Mouse (Mus musculus) bone marrow macrophage, adult 2 months (primary cell): Measurements from ENCODE around the gene Pik3cg.
A peak's percentile ranks its signal among the peaks of the same experiment; 100 is the strongest.

Experiments
- CTCF ChIP-seq: IDR thresholded peaks from 2 replicates; pipeline ENCODE4 v1.5.1; 2012; ENCODE audit warnings: low read depth, mild to moderate bottlenecking, low read length, moderate library complexity
- POLR2A ChIP-seq: IDR thresholded peaks from 2 replicates; pipeline ENCODE4 v1.6.1; 2012; ENCODE audit warnings: mild to moderate bottlenecking, low read depth, low read length, borderline replicate concordance

GRCm38 (mm10) chr12:32144513-32144912 lies 63.9 kb downstream of the Pik3cg start:
- TF ChIP-seq POLR2A (no peak), CTCF (peak; percentile 91)
